Mouse (Mus musculus): ENCODE data around the gene Lamc1.

- TF ChIP-seq POLR2A (IDR thresholded peaks at IDR 0.05; ENCODE audit: borderline replicate concordance, extremely low read depth, low read depth, low read length) (no peak), CTCF (IDR thresholded peaks at IDR 0.05; ENCODE audit: insufficient read depth, low read length) (no peak)
Observed at GRCm38 (mm10) chr1:153210198-153210597, 122.4 kb downstream of the Lamc1 start.
